Mouse (Mus musculus) liver, adult 10 weeks (tissue): ENCODE measurements around the gene Gale. TPM values are rescaled to one million over a fixed set of nuclear protein-coding genes. Genes with fewer than 3 reads are reported as not detected.

ENCODE experiments used
- polyA plus RNA-seq: library from polyadenylated mRNA; stranded (reverse); fragments of 350-450 nt; fragmentation: Illumina TruSeq; extraction: RNeasy Lipid Tissue Mini Kit (QIAGEN cat#74804); gene quantifications from one replicate; pipeline ENCODE4 v1.2.3, GENCODE M21; 2014; ENCODE audit warnings: low read depth, low replicate concordance

The Gale gene
- polyA plus RNA-seq, result 0.66 TPM

GRCm38 (mm10) chr4:135963457-135964193 is at the start of gene Gale:
Gale (plus strand) TSS chr4:135963727.

DNA sequence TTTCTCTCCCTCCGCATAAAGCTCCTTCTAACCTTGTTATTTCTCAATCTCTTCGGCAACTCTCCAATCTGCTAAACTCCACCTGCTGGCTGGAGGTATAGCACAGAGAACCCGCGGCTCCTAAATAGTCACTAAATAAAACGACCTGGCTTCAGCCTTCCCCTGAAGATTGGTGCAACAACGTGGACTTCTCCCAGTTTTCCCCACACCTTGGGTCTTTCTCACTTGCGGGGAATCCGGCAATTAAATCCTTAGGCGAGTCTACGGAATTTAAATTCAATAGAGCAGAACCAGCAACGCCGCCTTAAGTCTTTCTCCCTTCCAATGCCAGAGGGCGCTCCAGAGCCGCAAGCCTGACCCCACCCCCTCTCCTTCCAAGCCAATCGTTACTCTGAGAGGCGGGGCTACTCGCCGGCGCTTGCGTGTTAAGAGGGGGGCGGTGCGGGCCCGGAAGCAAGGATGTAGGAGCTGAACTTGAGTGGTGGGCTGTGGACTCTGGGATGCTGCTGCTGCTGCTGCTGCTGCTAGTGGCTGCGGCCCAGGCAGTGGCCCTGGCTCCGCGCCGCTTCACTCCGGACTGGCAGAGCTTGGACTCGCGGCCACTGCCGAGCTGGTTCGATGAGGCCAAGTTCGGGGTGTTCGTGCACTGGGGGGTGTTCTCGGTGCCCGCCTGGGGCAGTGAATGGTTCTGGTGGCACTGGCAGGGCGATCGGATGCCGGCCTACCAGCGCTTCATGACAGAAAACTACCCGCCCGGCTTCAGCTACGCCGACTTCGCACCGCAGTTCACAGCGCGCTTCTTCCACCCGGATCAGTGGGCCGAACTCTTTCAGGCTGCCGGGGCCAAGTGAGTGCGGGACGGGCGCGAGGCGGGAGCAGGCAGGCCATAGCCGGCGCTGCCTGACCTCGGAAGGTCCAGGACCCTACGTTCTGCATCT is 43.0 kb upstream of the Gale start, which contains the start of gene Fuca1:
Gene Fuca1 (plus strand): TSS at position 432 of the 938 bp plus-strand sequence.

DNA sequence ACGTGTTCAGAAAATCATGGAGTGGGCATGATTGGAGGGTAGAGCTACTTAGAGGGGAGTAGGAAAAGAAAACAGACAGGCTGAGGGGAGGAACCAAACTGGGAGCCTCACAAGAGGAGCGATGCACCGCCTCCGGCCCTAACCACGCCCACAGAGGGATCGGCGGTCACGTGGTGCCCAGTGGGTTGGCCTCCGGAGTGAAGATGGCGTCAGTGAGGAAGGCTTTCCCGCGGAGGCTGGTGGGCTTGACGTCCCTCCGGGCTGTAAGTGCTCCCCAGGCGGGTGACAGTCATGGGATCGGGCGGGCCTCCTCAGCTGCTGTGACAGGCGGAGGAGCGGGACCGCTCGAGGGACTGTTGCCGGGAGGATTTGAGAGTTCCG is 17.3 kb upstream of the Gale start, which contains the start of gene Hmgcl:
Gene Hmgcl (plus strand): TSS at position 171 of the 381 bp plus-strand sequence.

DNA sequence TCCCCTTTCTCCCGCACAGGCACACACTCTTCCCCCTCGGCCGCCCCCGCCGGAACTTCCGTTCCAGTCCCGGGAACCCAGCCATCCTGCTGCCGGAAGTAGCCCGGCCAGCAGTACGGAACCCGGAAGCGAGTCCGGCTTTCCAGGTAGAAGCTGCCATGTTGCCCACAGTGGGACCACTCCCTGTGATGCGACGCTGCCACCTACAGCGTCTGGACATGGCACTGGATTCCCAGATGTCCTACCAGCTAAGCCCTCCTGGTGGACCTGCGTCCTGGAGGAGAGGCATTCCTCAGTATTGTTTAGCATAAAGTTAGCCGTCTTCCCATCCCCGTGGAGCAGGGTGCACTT is 9.0 kb downstream of the Gale start, which contains the start of gene Lypla2:
Gene Lypla2 (minus strand): TSS at position 71 of the 351 bp plus-strand sequence.

DNA sequence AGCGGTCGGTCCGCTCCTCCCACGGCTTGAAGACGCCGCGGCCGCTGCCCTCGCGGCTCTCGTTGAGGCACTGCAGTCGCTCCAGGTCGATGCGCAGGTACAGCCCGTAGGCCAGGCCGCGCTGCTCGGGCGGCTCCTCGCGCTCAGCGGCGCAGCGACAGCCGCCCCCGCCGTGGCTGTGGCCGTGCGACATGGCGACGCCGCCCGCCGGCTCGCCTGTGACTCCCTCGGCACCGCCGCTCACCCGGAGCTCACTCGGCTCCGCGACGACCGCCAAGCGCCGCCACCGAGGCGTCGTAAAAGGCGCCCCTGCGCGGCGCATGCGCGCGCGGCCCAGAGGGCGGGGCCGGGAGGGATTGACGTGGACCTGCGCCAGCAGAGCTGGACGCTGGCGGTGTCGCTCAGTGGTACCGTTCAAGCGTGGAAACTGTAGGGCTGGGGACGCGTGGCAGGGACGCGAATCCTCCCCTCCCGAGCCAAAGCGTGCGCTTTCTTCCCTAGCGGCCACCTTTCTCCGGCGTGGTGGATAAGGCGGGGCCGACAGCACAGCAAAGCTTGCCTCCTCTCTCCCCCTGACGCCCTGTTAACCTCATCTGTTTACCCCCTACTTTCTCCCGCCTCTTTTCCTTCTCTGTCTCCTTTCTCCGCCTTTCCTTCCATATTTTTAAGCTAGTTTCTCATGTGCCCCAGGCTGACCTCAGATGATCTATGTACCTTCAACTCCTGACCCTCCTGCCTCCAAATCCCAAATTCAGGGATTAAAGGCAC is 23.6 kb downstream of the Gale start, which contains the start of gene Pithd1:
Gene Pithd1 (minus strand): TSS at position 322 of the 768 bp plus-strand sequence.

Other genes with a start within 250 kb of the Gale start
- gene Il22ra1, start 235.6 kb upstream of the Gale start, polyA plus RNA-seq, result 0.48 TPM
- gene Myom3, start 204.0 kb upstream of the Gale start, polyA plus RNA-seq, result 0.40 TPM
- gene Srsf10, start 108.0 kb upstream of the Gale start, polyA plus RNA-seq, result 76.3 TPM
- 175 TPM for gene Pnrc2, start 89.9 kb upstream of the Gale start, polyA plus RNA-seq
- 0.93 TPM for gene Cnr2, start 68.3 kb upstream of the Gale start, polyA plus RNA-seq
- gene Fuca1, start 43.0 kb upstream of the Gale start, polyA plus RNA-seq, result 33.7 TPM
- gene Hmgcl, start 17.3 kb upstream of the Gale start, polyA plus RNA-seq, result 56.8 TPM
- 1.5 TPM for gene Lypla2, start 8.9 kb downstream of the Gale start, polyA plus RNA-seq
- gene Pithd1, start 23.5 kb downstream of the Gale start, polyA plus RNA-seq, result 30.9 TPM
- gene Eloa, start 58.0 kb downstream of the Gale start, polyA plus RNA-seq, result 14.2 TPM
- 195 TPM for gene Rpl11, start 89.7 kb downstream of the Gale start, polyA plus RNA-seq
- gene Id3, start 179.8 kb downstream of the Gale start, polyA plus RNA-seq, result 15.2 TPM
- 0.11 TPM for gene E2f2, start 208.7 kb downstream of the Gale start, polyA plus RNA-seq
- gene Asap3, start 242.6 kb downstream of the Gale start, polyA plus RNA-seq, result 1.1 TPM